Mouse (Mus musculus) bone marrow macrophage, adult 2 months (primary cell): ENCODE results near the gene Hrasls.

Experiments
- CTCF ChIP-seq: IDR thresholded peaks from 2 replicates; pipeline ENCODE4 v1.5.1; 2012; ENCODE audit warnings: low read depth, mild to moderate bottlenecking, low read length, moderate library complexity
- POLR2A ChIP-seq: IDR thresholded peaks from 2 replicates; pipeline ENCODE4 v1.6.1; 2012; ENCODE audit warnings: mild to moderate bottlenecking, low read depth, low read length, borderline replicate concordance

- TF ChIP-seq CTCF (no peak), POLR2A (no peak)
These were observed 15.5 kb upstream of the Hrasls start for GRCm38 (mm10) chr16:29193981-29194380.
